Mouse (Mus musculus): Measurements from ENCODE around the gene Adrb1.

The Adrb1 gene

GRCm38 (mm10) chr19:56703238-56704097 is 18.5 kb upstream of the Adrb1 start:
- no peak for DNase-seq (ENCODE audit: low read depth)

GRCm38 (mm10) chr19:56705026-56705675 is 16.8 kb upstream of the Adrb1 start:
- no peak for DNase-seq (ENCODE audit: low read depth)

DNA sequence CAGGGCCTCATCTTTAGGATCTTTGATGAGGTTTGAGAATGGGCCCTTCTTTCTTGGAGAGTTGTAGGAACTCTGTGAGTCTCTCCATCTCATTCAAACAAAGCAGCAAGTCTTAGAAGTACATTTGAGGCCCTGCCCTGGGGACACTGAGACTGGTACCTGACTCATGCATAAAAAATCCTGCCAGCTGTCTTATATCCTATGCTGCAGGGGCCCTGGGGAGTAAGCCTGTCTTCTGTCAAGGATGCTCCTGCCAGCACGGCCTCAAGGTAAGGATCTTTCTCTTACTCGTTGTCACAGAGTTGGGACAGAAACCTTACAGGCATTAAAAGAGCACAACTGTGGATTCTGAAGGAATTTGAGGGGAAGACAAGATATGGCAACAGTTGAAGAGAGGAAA is 13.2 kb upstream of the Adrb1 start:
- no peak for DNase-seq (ENCODE audit: low read depth)

DNA sequence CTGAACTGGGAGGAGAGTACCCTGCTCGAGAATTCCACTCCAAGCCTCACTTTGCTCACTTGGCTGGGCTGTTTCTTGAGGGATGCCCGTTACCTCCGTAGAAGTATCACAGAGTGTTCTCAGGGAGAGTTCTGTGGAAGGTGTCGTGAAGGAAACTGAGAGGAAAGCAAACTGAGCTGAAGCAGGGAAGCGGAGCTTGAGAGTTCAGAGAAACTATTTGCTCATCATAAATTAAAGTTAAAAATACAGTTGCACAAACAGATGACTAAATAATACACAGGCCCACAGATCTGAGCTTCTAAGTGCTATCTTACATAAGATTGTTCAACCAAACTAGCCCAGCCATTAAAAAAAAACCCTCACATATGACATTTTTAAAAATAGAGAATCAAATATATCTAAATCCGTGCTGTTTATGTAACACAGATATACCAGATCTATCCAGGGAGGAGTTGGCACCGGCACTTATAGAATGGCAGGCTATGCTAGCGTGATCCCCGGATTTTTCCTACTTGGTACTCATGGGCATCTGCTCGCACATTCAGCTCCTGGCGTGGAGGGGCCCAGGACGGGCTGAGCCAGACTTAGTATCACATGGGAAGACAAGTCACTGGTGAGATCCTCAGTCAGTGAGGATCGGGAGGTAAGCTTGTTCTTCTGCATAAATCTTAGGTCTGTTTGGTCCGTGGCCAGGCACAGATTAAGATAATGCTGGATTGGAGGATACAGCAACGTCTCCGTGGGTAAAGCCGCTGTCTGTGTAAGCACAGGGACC is 11.7 kb upstream of the Adrb1 start:
- DNase-seq (ENCODE audit: low read depth): no peak

DNA sequence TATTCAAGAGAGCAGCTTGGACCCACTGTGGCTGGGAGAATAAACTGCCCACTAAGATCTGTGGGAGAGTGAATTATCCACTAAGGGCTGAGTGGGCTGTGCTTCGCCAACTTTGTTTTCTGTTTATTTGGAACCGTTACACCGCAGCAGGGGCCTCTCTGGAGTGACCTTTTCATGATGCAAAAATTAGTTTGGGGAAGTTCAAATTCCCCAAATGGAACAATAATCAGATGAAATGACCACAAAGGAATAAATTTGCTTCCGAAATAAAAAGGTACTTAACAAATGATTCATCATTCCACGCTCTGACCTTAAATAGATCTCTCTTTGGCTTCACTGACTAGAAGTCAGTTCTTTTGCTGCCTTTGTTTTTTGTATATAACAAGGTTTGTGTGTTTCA is 8.4 kb upstream of the Adrb1 start:
- no peak for DNase-seq (ENCODE audit: low read depth)

DNA sequence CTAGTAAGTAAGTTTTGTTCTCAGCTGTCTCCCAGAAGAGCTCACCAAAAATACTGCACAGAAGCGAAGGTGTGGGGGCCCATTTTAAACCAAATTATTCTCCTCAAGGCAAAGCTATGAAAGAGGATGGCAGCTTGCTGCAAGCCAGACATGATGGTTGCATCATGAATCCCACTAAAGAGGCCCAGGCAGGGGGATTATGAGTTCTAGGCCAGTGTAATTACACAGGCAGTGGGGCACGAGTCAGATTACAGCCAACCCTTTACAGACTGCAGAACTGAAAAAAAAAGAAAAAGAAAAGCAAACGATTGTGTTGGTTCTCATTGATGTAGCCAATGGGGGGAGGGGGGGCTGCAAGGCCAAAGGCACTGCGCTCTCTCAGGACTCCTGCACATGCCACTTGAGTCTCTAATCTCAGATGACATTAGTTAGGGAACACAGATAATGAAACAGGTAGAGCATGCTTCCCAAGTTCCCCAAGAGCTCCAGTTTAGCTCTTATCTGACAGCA is 7.3 kb upstream of the Adrb1 start:
- no peak for DNase-seq (ENCODE audit: low read depth)

GRCm38 (mm10) chr19:56718046-56718445 is 4.0 kb upstream of the Adrb1 start:
- DNase-seq (ENCODE audit: low read depth): no peak

GRCm38 (mm10) chr19:56720882-56721281 is 1.1 kb upstream of the Adrb1 start:
- DNase-seq (ENCODE audit: low read depth): no peak

DNA sequence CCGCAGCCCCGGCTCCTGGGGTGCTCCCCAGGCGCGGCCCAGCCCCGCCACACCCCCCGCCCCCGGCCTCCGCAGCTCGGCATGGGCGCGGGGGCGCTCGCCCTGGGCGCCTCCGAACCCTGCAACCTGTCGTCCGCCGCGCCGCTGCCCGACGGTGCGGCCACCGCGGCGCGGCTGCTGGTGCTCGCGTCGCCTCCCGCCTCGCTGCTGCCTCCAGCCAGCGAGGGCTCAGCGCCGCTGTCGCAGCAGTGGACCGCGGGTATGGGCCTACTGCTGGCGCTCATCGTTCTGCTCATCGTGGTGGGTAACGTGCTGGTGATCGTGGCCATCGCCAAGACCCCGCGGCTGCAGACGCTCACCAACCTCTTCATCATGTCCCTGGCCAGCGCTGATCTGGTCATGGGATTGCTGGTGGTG is 300 bp downstream of the Adrb1 start:
- no peak for DNase-seq (ENCODE audit: low read depth)

DNA sequence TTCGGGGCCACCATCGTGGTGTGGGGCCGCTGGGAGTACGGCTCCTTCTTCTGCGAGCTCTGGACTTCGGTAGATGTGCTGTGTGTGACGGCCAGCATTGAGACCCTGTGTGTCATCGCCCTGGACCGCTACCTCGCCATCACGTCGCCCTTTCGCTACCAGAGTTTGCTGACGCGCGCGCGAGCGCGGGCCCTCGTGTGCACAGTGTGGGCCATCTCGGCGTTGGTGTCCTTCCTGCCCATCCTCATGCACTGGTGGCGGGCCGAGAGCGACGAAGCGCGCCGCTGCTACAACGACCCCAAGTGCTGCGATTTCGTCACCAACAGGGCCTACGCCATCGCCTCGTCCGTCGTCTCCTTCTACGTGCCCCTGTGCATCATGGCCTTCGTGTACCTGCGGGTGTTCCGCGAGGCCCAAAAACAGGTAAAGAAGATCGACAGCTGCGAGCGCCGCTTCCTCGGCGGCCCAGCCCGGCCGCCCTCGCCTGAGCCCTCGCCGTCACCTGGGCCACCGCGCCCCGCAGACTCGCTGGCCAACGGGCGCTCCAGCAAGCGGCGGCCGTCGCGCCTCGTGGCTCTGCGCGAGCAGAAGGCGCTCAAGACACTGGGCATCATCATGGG is 822 bp downstream of the Adrb1 start:
- DNase-seq (ENCODE audit: low read depth): no peak

DNA sequence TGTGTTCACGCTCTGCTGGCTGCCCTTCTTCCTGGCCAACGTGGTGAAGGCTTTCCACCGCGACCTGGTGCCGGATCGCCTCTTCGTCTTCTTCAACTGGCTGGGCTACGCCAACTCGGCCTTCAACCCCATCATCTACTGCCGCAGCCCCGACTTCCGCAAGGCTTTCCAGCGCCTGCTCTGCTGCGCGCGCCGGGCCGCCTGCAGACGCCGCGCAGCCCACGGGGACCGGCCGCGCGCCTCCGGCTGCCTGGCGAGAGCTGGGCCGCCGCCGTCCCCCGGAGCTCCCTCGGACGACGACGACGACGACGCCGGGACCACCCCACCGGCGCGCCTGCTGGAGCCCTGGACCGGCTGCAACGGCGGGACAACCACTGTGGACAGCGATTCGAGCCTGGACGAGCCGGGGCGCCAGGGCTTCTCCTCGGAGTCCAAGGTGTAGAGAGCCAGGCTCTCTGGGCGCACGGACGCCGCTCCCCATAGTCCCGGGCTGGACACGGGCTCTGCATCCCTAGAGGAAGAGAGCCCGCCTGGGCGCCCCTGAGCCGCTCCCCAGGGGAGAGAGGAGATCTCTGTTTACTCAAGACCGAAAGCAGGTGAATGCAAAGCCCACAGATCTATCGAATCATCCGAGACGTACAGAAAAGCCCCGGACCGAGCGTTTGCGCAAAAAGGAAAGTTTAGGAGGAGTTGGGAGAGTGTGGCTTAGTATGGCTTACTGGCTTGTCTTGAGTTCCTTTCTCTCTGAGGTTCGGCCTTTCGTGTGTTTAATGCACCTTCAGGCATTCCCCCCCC is 1.5 kb downstream of the Adrb1 start:
- DNase-seq (ENCODE audit: low read depth): no peak

DNA sequence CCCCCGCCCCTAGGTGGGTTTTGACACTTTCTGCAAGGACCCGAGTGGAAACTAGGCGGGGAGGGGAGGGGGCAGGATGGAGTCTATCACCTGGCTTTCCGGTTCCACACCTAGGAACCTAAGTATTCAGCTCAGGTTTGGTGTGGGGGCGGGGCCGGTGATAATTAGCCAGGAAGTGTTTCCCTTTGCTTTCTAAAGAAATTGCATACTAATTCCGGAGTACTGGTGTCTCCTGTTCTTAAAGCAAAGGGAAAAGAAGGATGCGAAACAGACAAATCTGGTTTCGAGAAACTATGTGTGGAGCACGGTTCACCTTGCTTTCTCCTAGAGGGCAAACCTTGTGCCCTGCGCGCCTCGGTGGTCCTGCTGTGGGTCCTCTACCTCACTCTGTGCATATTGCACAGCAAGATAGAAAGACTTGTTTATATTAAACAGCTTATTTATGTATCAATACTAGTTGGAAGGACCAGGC is 2.2 kb downstream of the Adrb1 start:
- DNase-seq (ENCODE audit: low read depth): no peak

GRCm38 (mm10) chr19:56727170-56727877 is 5.3 kb downstream of the Adrb1 start:
- DNase-seq (ENCODE audit: low read depth): no peak

DNA sequence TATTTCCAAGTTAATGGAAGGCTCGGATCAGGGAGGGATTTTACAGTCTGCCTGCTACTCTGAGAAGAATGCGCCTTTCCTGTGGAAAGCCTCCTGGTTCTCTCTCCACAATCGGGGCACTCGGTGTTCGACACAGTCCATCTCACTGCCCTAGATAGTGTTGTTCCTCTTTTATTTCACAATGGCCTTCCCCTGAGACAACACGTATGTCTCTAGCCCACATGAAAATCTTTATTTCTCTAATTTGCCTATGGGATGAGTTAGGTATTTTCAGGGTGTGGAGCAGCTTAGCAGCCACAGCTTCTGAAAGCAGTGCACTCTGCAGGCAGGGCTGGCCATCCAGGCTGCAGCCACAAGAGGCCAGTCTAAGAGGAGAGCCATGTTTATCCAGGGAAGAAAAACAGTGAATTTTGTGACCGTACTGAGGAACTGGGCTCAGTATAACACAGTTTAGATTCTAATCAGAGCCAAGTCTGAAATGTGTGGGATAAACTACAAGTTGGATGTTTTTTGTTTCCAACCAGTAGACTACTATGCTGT is 12.1 kb downstream of the Adrb1 start:
- DNase-seq (ENCODE audit: low read depth): no peak

GRCm38 (mm10) chr19:56735747-56736146 is 13.7 kb downstream of the Adrb1 start:
- peak; percentile 13 for DNase-seq (ENCODE audit: low read depth)

GRCm38 (mm10) chr19:56736287-56736686 is 14.3 kb downstream of the Adrb1 start:
- no peak for DNase-seq (ENCODE audit: low read depth)

DNA sequence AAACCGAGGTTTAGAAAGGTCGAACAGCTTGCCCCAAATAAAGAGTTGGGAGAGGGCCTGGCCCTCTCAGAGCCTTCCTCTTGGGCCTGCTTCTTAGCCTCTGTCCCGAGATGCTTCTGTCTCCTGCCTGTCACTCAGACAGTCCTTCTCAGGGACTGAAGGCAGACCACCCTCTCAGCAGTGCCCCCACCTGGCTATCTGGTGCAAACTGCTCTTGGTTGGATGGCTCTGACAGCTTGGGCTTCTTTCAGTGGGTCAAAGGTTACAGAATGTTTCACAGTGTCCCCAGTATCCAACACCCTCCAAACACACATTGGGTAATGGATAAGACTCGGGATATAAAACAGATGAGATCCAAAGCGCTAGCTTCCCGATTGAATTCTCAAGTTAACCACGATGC is 23.1 kb downstream of the Adrb1 start:
- DNase-seq (ENCODE audit: low read depth): no peak

- DNase-seq (ENCODE audit: low read depth): no peak
These were observed 23.5 kb downstream of the Adrb1 start for GRCm38 (mm10) chr19:56745528-56745927.

DNA sequence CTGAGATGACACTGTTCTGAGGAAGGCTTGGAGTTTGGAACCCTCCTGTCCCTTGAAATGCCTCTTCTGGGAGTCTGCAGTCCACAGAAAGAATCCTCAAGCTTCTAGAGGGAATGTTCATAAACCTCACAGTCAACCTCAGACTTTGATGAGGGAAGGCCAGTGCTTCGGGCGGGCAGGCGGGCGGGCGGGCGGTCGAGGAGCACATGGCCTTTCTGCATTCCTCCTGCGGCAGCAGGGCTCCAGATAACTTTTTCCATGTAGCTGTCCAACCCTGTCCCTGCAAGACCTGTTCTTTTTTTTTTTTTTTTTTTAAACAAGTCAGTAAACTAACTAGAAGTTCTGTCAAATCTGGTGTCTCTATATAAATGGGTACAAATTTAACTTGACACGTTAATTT is 24.6 kb downstream of the Adrb1 start:
- no peak for DNase-seq (ENCODE audit: low read depth)

GRCm38 (mm10) chr19:56747878-56748277 is 25.9 kb downstream of the Adrb1 start:
- no peak for DNase-seq (ENCODE audit: low read depth)

Data from c-Kit-positive CD71-positive TER-119-negative erythroid progenitor cells, embryonic 14.5 days (primary cell).